ENCODE assay signal across 10 mouse cellular contexts in genomic region chr11:110396085-110396484, GRCm38 (mm10). TPM values are rescaled to one million over a fixed set of nuclear protein-coding genes. Genes with fewer than 3 reads are reported as not detected.
DNase-seq lines count a peak whose midpoint lies in the region; ATAC-seq and TF ChIP-seq lines count a peak whose summit lies in the region.
"Had no signal": no experiment of that assay in that cellular context is flagged by ENCODE, and none has a peak within 500 bp of the region (broad histone marks: within the 10 kb centered on the region; RNA-seq: fewer than 3 reads in every experiment).

No protein-coding gene starts in this region.

- 38% methylated on average over 19 of the region's 19 CpGs for WGBS in heart, embryonic 13.5 days
- 6% methylated on average over 19 of the region's 19 CpGs for WGBS in forebrain, embryonic 16.5 days
- 23% methylated on average over 19 of the region's 19 CpGs for WGBS in midbrain, embryonic 12.5 days
- 72% methylated on average over 19 of the region's 19 CpGs for WGBS in kidney, adult 2 months

- H3K36me3 ChIP-seq in heart, embryonic 13.5 days: no peaks in the 10 kb centered on the region
- H3K36me3 ChIP-seq in G1E (replicated peaks): no peaks in the 10 kb centered on the region
- H3K36me3 ChIP-seq in forebrain, embryonic 16.5 days (ENCODE audit: control insufficient read depth, insufficient read depth): no peaks in the 10 kb centered on the region
- no peaks in the 10 kb centered on the region for H3K36me3 ChIP-seq in midbrain, embryonic 12.5 days
- H3K36me3 ChIP-seq in kidney, adult 2 months (ENCODE audit: control insufficient read depth, insufficient read depth, low read length): no peaks in the 10 kb centered on the region
- H3K36me3 ChIP-seq: liver, embryonic 13.5 days had no signal

- intact Hi-C loops in heart, postnatal 36 days (cut with DNase I): loop anchor here (5.0 kb wide), 2 partner anchors 51 to 59 kb away; partner anchors contain the start of gene Abca5

- H3K4me2 ChIP-seq in heart, embryonic 13.5 days: peak overlapping the region; percentile 54
- H3K4me2 ChIP-seq in forebrain, embryonic 16.5 days (ENCODE audit: low read length): peak overlapping the region; percentile 52
- peak overlapping the region; percentile 42 for H3K4me2 ChIP-seq in midbrain, embryonic 12.5 days (replicated peaks)
- H3K4me2 ChIP-seq: liver, embryonic 13.5 days had no signal

- H3K9me3 ChIP-seq in heart, embryonic 13.5 days: no peaks in the 10 kb centered on the region
- peaks cover 55% of the 10 kb centered on the region for H3K9me3 ChIP-seq in G1E (replicated peaks)
- H3K9me3 ChIP-seq in forebrain, embryonic 16.5 days (ENCODE audit: control insufficient read depth, low read length): no peaks in the 10 kb centered on the region
- H3K9me3 ChIP-seq in midbrain, embryonic 12.5 days: no peaks in the 10 kb centered on the region
- H3K9me3 ChIP-seq: liver, embryonic 13.5 days had no signal

- DNase-seq in heart, postnatal 36 days: no peak
- no peak for DNase-seq in G1E (ENCODE audit: low spot score)
- no peak for DNase-seq in ovary, postnatal 10 days (ENCODE audit: low spot score)
- DNase-seq in liver: no peak
- no peak for DNase-seq in kidney, adult 2 months
- DNase-seq: gastrocnemius, postnatal 14 days; liver, embryonic 13.5 days had no signal

- no peak for TF ChIP-seq CTCF in G1E (IDR thresholded peaks at IDR 0.05; ENCODE audit: low read depth, low read length)
- no peak for TF ChIP-seq CTCF in kidney, adult 2 months (conservative IDR thresholded peaks at IDR 0.05; ENCODE audit: insufficient read depth, insufficient read length, low read depth, low read length)

- no peak overlapping the region for H3K27ac ChIP-seq in heart, embryonic 13.5 days (replicated peaks)
- peak overlapping the region; percentile 2; the same call in 1 of the 2 replicates for H3K27ac ChIP-seq in forebrain, embryonic 16.5 days (ENCODE audit: low read length)
- peak overlapping the region; percentile 21; the same call in 1 of the 2 replicates for H3K27ac ChIP-seq in midbrain, embryonic 12.5 days (replicated peaks)
- H3K27ac ChIP-seq in kidney, adult 2 months (ENCODE audit: insufficient read depth, low read depth, low read length): no peak overlapping the region
- H3K27ac ChIP-seq: liver, embryonic 13.5 days had no signal

- peak overlapping the region; percentile 48 for H3K9ac ChIP-seq in heart, embryonic 13.5 days
- peak overlapping the region; percentile 44 for H3K9ac ChIP-seq in forebrain, embryonic 16.5 days (replicated peaks; ENCODE audit: low read depth, low read length)
- H3K9ac ChIP-seq in midbrain, embryonic 12.5 days (replicated peaks): no peak overlapping the region
- H3K9ac ChIP-seq: liver, embryonic 13.5 days had no signal

- TF ChIP-seq POLR2A in kidney, adult 2 months (IDR thresholded peaks at IDR 0.05; ENCODE audit: low read depth, low read length): no peak

- ATAC-seq in heart, embryonic 13.5 days (ENCODE audit: extremely low read depth, insufficient number of reproducible peaks, low FRiP score, low TSS enrichment): no peak
- ATAC-seq in G1E (ENCODE audit: extremely low read depth, insufficient number of reproducible peaks, low FRiP score, poor library complexity, severe bottlenecking): no peak
- peak; percentile 43 for ATAC-seq in forebrain, embryonic 16.5 days
- peak; percentile 38 for ATAC-seq in midbrain, embryonic 12.5 days (ENCODE audit: low FRiP score, low read depth)

- H3K4me1 ChIP-seq in heart, embryonic 13.5 days: peaks cover 23% of the 10 kb centered on the region
- H3K4me1 ChIP-seq in G1E (ENCODE audit: insufficient read depth, low read depth, low read length): no peaks in the 10 kb centered on the region
- peaks cover 22% of the 10 kb centered on the region for H3K4me1 ChIP-seq in forebrain, embryonic 16.5 days (replicated peaks; ENCODE audit: control insufficient read depth, insufficient read depth, low read length)
- peaks cover 27% of the 10 kb centered on the region for H3K4me1 ChIP-seq in midbrain, embryonic 12.5 days
- H3K4me1 ChIP-seq in kidney, adult 2 months (ENCODE audit: control insufficient read depth, insufficient read depth, low read length): peaks cover 12% of the 10 kb centered on the region; the same call in 1 of the 2 replicates

- H3K4me3 ChIP-seq in heart, embryonic 13.5 days: peak overlapping the region; percentile 19
- peak overlapping the region; percentile 9; the same call in 1 of the 2 replicates for H3K4me3 ChIP-seq in G1E (ENCODE audit: low read depth, low read length)
- peak overlapping the region; percentile 28 for H3K4me3 ChIP-seq in forebrain, embryonic 16.5 days (replicated peaks; ENCODE audit: low read length)
- peak overlapping the region; percentile 4; the same call in 1 of the 2 replicates for H3K4me3 ChIP-seq in midbrain, embryonic 12.5 days
- H3K4me3 ChIP-seq in kidney, adult 2 months (ENCODE audit: insufficient read depth, low read depth, low read length): no peak overlapping the region
- H3K4me3 ChIP-seq: liver, embryonic 13.5 days had no signal

- 0 out of 2 replicates have a peak, but pooled peaks cover 8% of the 10 kb centered on the region for H3K27me3 ChIP-seq in heart, embryonic 13.5 days (replicated peaks)
- no peaks in the 10 kb centered on the region for H3K27me3 ChIP-seq in G1E (ENCODE audit: insufficient read depth, low read length)
- no peaks in the 10 kb centered on the region for H3K27me3 ChIP-seq in forebrain, embryonic 16.5 days (replicated peaks; ENCODE audit: control insufficient read depth, insufficient read depth, low read length)
- peaks cover 12% of the 10 kb centered on the region; the same call in 1 of the 2 replicates for H3K27me3 ChIP-seq in midbrain, embryonic 12.5 days
- no peaks in the 10 kb centered on the region for H3K27me3 ChIP-seq in kidney, adult 2 months (replicated peaks; ENCODE audit: control insufficient read depth, insufficient read depth, low read length)
- H3K27me3 ChIP-seq: liver, embryonic 13.5 days had no signal

RNA-seq across cellular contexts. Expression of gene Map2k6, which starts 2.8 kb away (rescaled TPM):
- polyA plus RNA-seq in heart, embryonic 13.5 days (2015; fragmentation: Nextera tagmentation; extraction: Ambion mirVana): 13.6 and 14.4 TPM in 2 replicates
- 1 to 10 TPM; 4.7 to 5.5 TPM for total RNA-seq in heart, postnatal 36 days (2021)
- total RNA-seq in G1E (2014; fragmentation: Nextera tagmentation): not detected in 2 replicates
- 0.17 and 0.33 TPM in 2 replicates for total RNA-seq in G1E (2017)
- not detected in 2 replicates for polyA plus RNA-seq in G1E (2012)
- polyA plus RNA-seq in forebrain, embryonic 16.5 days (2015; fragmentation: Nextera tagmentation; extraction: Ambion mirVana): 44.7 and 51.7 TPM in 2 replicates
- 27.6 and 31.5 TPM in 2 replicates for polyA plus RNA-seq in midbrain, embryonic 12.5 days (2016; fragmentation: Nextera tagmentation; extraction: Ambion mirVana)
- 5.6 and 6.6 TPM in 2 replicates for polyA plus RNA-seq in kidney, adult 2 months (2012; rRNA removed)

RNA-seq across cellular contexts. Expression of gene Abca5, which starts 58.6 kb away (rescaled TPM):
- 1.8 and 1.9 TPM in 2 replicates for polyA plus RNA-seq in heart, embryonic 13.5 days (2015; fragmentation: Nextera tagmentation; extraction: Ambion mirVana)
- total RNA-seq in heart, postnatal 36 days (2021): 1 to 10 TPM; 6.1 to 7.5 TPM
- 0.15 TPM in 1 of 2 replicates, not detected in the other for total RNA-seq in G1E (2014; fragmentation: Nextera tagmentation)
- total RNA-seq in G1E (2017): 0.16 and 0.17 TPM in 2 replicates
- polyA plus RNA-seq in G1E (2012): not detected in 2 replicates
- 8.2 and 8.4 TPM in 2 replicates for polyA plus RNA-seq in forebrain, embryonic 16.5 days (2015; fragmentation: Nextera tagmentation; extraction: Ambion mirVana)
- polyA plus RNA-seq in midbrain, embryonic 12.5 days (2016; fragmentation: Nextera tagmentation; extraction: Ambion mirVana): 4.5 and 5.9 TPM in 2 replicates
- polyA plus RNA-seq in kidney, adult 2 months (2012; rRNA removed): 1.3 and 2.0 TPM in 2 replicates

Comparison
In these comparisons a context has a peak if more than half of its experiments do, and no peak if none do; other contexts are left out.
1. ATAC-seq: peak in forebrain, embryonic 16.5 days (single experiment) and midbrain, embryonic 12.5 days (single experiment); none in heart, embryonic 13.5 days (single experiment) and G1E (single experiment).
2. H3K27ac ChIP-seq: peak in forebrain, embryonic 16.5 days (single experiment) and midbrain, embryonic 12.5 days (single experiment); none in heart, embryonic 13.5 days (single experiment) and kidney, adult 2 months (single experiment).
3. Peak in every context shown above with its lines, with median percentiles within 50 percentile points of each other: H3K4me2 ChIP-seq.